Mouse (Mus musculus) midbrain, embryonic 15.5 days (tissue): Measurements from ENCODE around the gene Rsrc1. TPM values are rescaled to one million over a fixed set of nuclear protein-coding genes. Genes with fewer than 3 reads are reported as not detected.
"Not testable (repeated sequence)": the region's sequence is repeated elsewhere in the genome, so short reads cannot be mapped to it uniquely, and the experiment has no call there.

Experiments used
- ATAC-seq: fragments of 200-750 bp; cut with Nextera tagmentation; replicated peaks from 2 replicates; pipeline ENCODE4 v1.8.0; 2017; ENCODE audit warnings: moderate TSS enrichment
- H3K27ac ChIP-seq: fragments of 300-500 bp; sonication (generic); 2 replicates; pipeline ENCODE4 v1.5.1; 2015; ENCODE audit warnings: mild to moderate bottlenecking, inconsistent platforms
- H3K27me3 ChIP-seq: fragments of 300-500 bp; sonication (generic); replicated peaks from 2 replicates; pipeline ENCODE4 v1.6.1; 2015; ENCODE audit warnings: inconsistent platforms
- H3K36me3 ChIP-seq: fragments of 300-500 bp; sonication (generic); replicated peaks from 2 replicates; pipeline ENCODE4 v1.6.1; 2015; ENCODE audit warnings: inconsistent platforms
- H3K4me1 ChIP-seq: fragments of 300-500 bp; sonication (generic); 2 replicates; pipeline ENCODE4 v1.6.1; 2015; ENCODE audit warnings: inconsistent platforms
- H3K4me2 ChIP-seq: fragments of 300-500 bp; sonication (generic); 2 replicates; pipeline ENCODE4 v1.6.1; 2015; ENCODE audit warnings: inconsistent platforms, mild to moderate bottlenecking, moderate library complexity
- H3K4me3 ChIP-seq: fragments of 300-500 bp; sonication (generic); 2 replicates; pipeline ENCODE4 v1.5.1; 2015; ENCODE audit warnings: mild to moderate bottlenecking, inconsistent platforms
- H3K9ac ChIP-seq: fragments of 300-500 bp; sonication (generic); 2 replicates; pipeline ENCODE4 v1.6.1; 2015; ENCODE audit warnings: mild to moderate bottlenecking, inconsistent platforms
- H3K9me3 ChIP-seq: fragments of 300-500 bp; sonication (generic); 2 replicates; pipeline ENCODE4 v1.6.1; 2016; ENCODE audit warnings: inconsistent platforms
- WGBS: fragments of 180-500 bp; shearing (Covaris S2); methylation state at CpG from one replicate; pipeline ENCODE4 v1.1.7; 2015; ENCODE audit warnings: mixed read lengths; 5-methylcytosine and 5-hydroxymethylcytosine counted together
- polyA plus RNA-seq: library from polyadenylated mRNA; unstranded; fragments of >200 nt; fragmentation: Nextera tagmentation; extraction: Ambion mirVana; gene quantifications from 2 replicates; pipeline ENCODE4 v1.2.1, GENCODE M21; 2015

Gene Rsrc1
- polyA plus RNA-seq, 1 experiment from 2014 or later = 38.8 TPM

DNA sequence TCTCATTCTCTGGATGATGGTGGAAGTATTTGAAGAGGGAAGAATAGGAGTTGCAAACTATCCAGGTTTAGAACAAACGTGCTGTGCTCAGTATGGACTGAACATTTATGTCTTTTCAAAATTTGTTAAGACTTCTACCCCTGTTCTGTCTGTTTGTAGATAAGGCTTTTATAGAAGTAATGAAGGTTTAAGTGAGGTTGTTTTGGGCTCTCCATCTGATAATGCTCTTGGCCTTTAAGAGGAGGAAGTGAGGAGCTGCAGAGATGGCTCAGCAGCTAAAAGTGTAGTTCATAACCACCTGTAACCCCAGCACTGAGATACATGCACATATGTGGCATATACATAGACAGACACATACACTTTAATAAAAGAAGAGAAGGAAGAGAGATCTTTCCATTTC, 15.6 kb downstream of the Rsrc1 start:
- Histone ChIP-seq H3K27ac (no peak overlapping the region), H3K4me2 (no peak overlapping the region), H3K4me3 (no peak overlapping the region), H3K27me3 (no peaks in the 10 kb centered on the region), H3K9me3 (no peaks in the 10 kb centered on the region), H3K9ac (no peak overlapping the region), H3K36me3 (peaks cover 14% of the 10 kb centered on the region; the same call in 1 of the 2 replicates), H3K4me1 (no peaks in the 10 kb centered on the region)
- WGBS = 98% methylated on average over 1 of the region's 1 CpGs
- no peak for ATAC-seq

- 68% methylated on average over 6 of the region's 6 CpGs for WGBS
- Histone ChIP-seq H3K9ac (no peak overlapping the region), H3K27me3 (no peaks in the 10 kb centered on the region)
Observed at GRCm38 (mm10) chr3:67036387-67037062, 55.3 kb downstream of the Rsrc1 start.

GRCm38 (mm10) chr3:67059755-67060154, 78.6 kb downstream of the Rsrc1 start:
- no peak overlapping the region for H3K27ac ChIP-seq
- no peaks in the 10 kb centered on the region for H3K9me3 ChIP-seq
- H3K9ac ChIP-seq = no peak overlapping the region
- H3K27me3 ChIP-seq = no peaks in the 10 kb centered on the region
- H3K4me2 ChIP-seq = no peak overlapping the region
- H3K4me3 ChIP-seq = no peak overlapping the region
- no peak for ATAC-seq
- H3K4me1 ChIP-seq = no peaks in the 10 kb centered on the region
- no peaks in the 10 kb centered on the region; the same call in 1 of the 2 replicates for H3K36me3 ChIP-seq
- 96% methylated on average over 2 of the region's 2 CpGs for WGBS

More at GRCm38 (mm10) chr3:67036387-67037062, 55.3 kb downstream of the Rsrc1 start:
- Histone ChIP-seq H3K4me1 (no peaks in the 10 kb centered on the region), H3K4me2 (no peak overlapping the region), H3K36me3 (no peaks in the 10 kb centered on the region), H3K27ac (no peak overlapping the region), H3K9me3 (no peaks in the 10 kb centered on the region), H3K4me3 (no peak overlapping the region)
- ATAC-seq = 0 out of 2 replicates have a peak, but pooled peaks have one; percentile 45

- H3K9me3 ChIP-seq = no peaks in the 10 kb centered on the region
- ATAC-seq = no peak
- H3K27ac ChIP-seq = no peak overlapping the region
- no peak overlapping the region for H3K4me3 ChIP-seq
- H3K9ac ChIP-seq = no peak overlapping the region
- H3K4me2 ChIP-seq = no peak overlapping the region
- H3K36me3 ChIP-seq = no peaks in the 10 kb centered on the region
- no peaks in the 10 kb centered on the region for H3K4me1 ChIP-seq
- 78% methylated on average over 11 of the region's 11 CpGs for WGBS
- H3K27me3 ChIP-seq = no peaks in the 10 kb centered on the region
Observed at GRCm38 (mm10) chr3:67070575-67071488, 89.6 kb downstream of the Rsrc1 start.

DNA sequence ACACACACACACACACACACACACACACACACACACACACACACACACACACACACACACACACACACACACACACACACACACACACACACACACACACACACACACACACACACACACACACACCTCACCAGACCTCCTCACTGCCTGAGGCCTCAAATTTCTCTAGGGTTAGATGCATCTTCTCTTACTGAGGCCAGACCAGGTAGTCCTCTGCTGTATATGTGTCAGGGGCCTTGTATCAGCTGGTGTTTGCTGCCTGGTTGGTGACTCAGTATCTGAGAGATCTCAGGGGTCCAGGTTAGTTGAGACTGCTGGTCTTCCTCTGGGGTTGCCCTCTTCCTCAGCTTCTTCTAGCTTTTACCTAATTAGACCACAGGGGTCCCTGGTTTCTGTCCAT, 92.5 kb downstream of the Rsrc1 start:
- H3K27ac ChIP-seq, H3K9me3 ChIP-seq, H3K9ac ChIP-seq, H3K4me2 ChIP-seq, ATAC-seq, H3K36me3 ChIP-seq, H3K27me3 ChIP-seq, H3K4me1 ChIP-seq, H3K4me3 ChIP-seq: not testable (repeated sequence)

GRCm38 (mm10) chr3:67075484-67075883, 94.3 kb downstream of the Rsrc1 start:
- no peak overlapping the region for H3K9ac ChIP-seq
- 99% methylated on average over 2 of the region's 2 CpGs for whole genome bisulfite sequencing
- no peak overlapping the region for H3K27ac ChIP-seq
- H3K4me1 ChIP-seq = no peaks in the 10 kb centered on the region
- no peak overlapping the region for H3K4me2 ChIP-seq
- no peak for ATAC-seq
- H3K36me3 ChIP-seq = no peaks in the 10 kb centered on the region
- no peak overlapping the region for H3K4me3 ChIP-seq
- H3K27me3 ChIP-seq = no peaks in the 10 kb centered on the region
- no peaks in the 10 kb centered on the region; the same call in 1 of the 2 replicates for H3K9me3 ChIP-seq

DNA sequence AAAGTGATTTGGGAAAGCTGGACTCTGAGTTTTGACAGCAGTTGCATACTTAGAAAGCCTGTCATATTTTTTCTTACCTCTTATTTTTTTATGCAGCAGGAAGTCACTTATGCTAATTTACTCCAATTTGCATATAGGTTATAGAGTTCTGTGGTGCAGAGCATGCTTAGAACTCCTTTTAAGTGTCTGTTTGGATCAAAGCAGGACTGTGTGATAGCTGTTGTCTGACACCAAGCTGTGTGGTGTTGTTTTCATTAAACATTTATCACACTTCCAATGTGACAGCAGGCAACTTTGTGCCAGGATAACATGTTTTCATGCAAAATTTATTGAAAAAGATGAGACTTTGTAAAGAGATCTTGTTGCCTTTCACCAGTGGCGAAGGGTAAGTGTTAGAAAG, 103.6 kb downstream of the Rsrc1 start:
- H3K27me3 ChIP-seq = no peaks in the 10 kb centered on the region
- H3K9ac ChIP-seq = no peak overlapping the region
- no peaks in the 10 kb centered on the region for H3K4me1 ChIP-seq
- WGBS = 82% methylated on average over 1 of the region's 1 CpGs
- ATAC-seq = peak; percentile 63; the same call in 1 of the 2 replicates
- no peaks in the 10 kb centered on the region for H3K36me3 ChIP-seq
- no peak overlapping the region for H3K4me3 ChIP-seq
- H3K27ac ChIP-seq = no peak overlapping the region
- H3K9me3 ChIP-seq = no peaks in the 10 kb centered on the region; the same call in 1 of the 2 replicates
- H3K4me2 ChIP-seq = no peak overlapping the region

- H3K36me3 ChIP-seq = no peaks in the 10 kb centered on the region
- WGBS = 92% methylated on average over 3 of the region's 3 CpGs
- H3K4me2 ChIP-seq = no peak overlapping the region
- H3K9me3 ChIP-seq = no peaks in the 10 kb centered on the region
- no peak overlapping the region for H3K27ac ChIP-seq
- no peak for ATAC-seq
- no peak overlapping the region for H3K9ac ChIP-seq
- H3K4me3 ChIP-seq = no peak overlapping the region
- H3K4me1 ChIP-seq = no peaks in the 10 kb centered on the region
- H3K27me3 ChIP-seq = no peaks in the 10 kb centered on the region
Observed at GRCm38 (mm10) chr3:67108428-67108827, 127.2 kb downstream of the Rsrc1 start.

- ATAC-seq = no peak
Observed at GRCm38 (mm10) chr3:67116317-67116716, 135.1 kb downstream of the Rsrc1 start.

GRCm38 (mm10) chr3:67132521-67132920, 151.3 kb downstream of the Rsrc1 start:
- Histone ChIP-seq H3K36me3 (no peaks in the 10 kb centered on the region), H3K9ac (no peak overlapping the region), H3K4me3 (no peak overlapping the region), H3K4me2 (no peak overlapping the region), H3K9me3 (0 out of 2 replicates have a peak, but pooled peaks cover 7% of the 10 kb centered on the region), H3K27me3 (no peaks in the 10 kb centered on the region), H3K27ac (no peak overlapping the region), H3K4me1 (no peaks in the 10 kb centered on the region)
- 78% methylated on average over 3 of the region's 3 CpGs for WGBS
- ATAC-seq = no peak

More at GRCm38 (mm10) chr3:67116317-67116716, 135.1 kb downstream of the Rsrc1 start:
- Histone ChIP-seq H3K27me3 (no peaks in the 10 kb centered on the region), H3K9me3 (no peaks in the 10 kb centered on the region), H3K27ac (no peak overlapping the region), H3K4me2 (no peak overlapping the region), H3K9ac (no peak overlapping the region), H3K36me3 (no peaks in the 10 kb centered on the region), H3K4me1 (no peaks in the 10 kb centered on the region), H3K4me3 (no peak overlapping the region)
- 43% methylated on average over 4 of the region's 4 CpGs for WGBS

GRCm38 (mm10) chr3:67135749-67136375, 154.7 kb downstream of the Rsrc1 start:
- no peak; the same call in 1 of the 2 replicates for ATAC-seq
- Histone ChIP-seq H3K27ac (no peak overlapping the region), H3K4me2 (no peak overlapping the region), H3K36me3 (no peaks in the 10 kb centered on the region), H3K4me1 (no peaks in the 10 kb centered on the region), H3K4me3 (no peak overlapping the region), H3K27me3 (no peaks in the 10 kb centered on the region), H3K9ac (no peak overlapping the region), H3K9me3 (no peaks in the 10 kb centered on the region)
- 39% methylated on average over 2 of the region's 2 CpGs for WGBS

- no peak overlapping the region for H3K9ac ChIP-seq
- no peak overlapping the region for H3K4me2 ChIP-seq
- WGBS = 92% methylated on average over 2 of the region's 2 CpGs
- ATAC-seq = no peak
- no peaks in the 10 kb centered on the region for H3K36me3 ChIP-seq
- H3K4me3 ChIP-seq = no peak overlapping the region
- H3K27ac ChIP-seq = no peak overlapping the region
- no peaks in the 10 kb centered on the region for H3K9me3 ChIP-seq
- no peaks in the 10 kb centered on the region for H3K27me3 ChIP-seq
- H3K4me1 ChIP-seq = 0 out of 2 replicates have a peak, but pooled peaks cover 2% of the 10 kb centered on the region
Observed at GRCm38 (mm10) chr3:67144952-67145351, 163.8 kb downstream of the Rsrc1 start.
